Mouse (Mus musculus) megakaryocyte, embryonic 14.5 days (primary cell): ENCODE measurements around the gene Ece1.

Experiments
- FLI1 ChIP-seq: IDR thresholded peaks from 2 replicates; pipeline ENCODE4 v1.6.1; 2012; ENCODE audit warnings: low read length, inconsistent platforms, mixed read lengths
- GATA1 ChIP-seq: IDR thresholded peaks from 3 replicates; pipeline ENCODE4 v1.6.1; 2012; ENCODE audit warnings: mixed read lengths, low read length, inconsistent platforms, borderline replicate concordance

DNA sequence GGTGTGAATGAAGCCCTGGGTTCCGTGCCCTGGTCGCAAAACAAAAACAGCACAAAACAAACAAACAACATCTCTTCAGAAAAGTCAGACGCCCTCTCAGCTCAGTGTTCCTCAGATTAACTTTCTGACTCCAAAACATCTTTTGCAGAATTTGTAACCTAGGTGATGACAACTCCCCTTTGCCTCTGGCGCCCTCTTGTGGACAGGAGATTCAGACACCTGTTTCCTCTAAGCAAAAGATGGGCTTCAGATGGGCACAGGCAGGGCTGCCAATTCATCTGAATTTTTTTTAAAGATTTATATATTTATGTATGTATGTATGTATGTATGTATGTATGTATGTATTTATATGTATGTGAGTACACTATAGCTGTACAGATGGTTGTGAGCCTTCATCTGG lies 90.8 kb downstream of the Ece1 start:
- TF ChIP-seq GATA1 = no peak
- no peak for TF ChIP-seq FLI1
